In the genomic region with DNA sequence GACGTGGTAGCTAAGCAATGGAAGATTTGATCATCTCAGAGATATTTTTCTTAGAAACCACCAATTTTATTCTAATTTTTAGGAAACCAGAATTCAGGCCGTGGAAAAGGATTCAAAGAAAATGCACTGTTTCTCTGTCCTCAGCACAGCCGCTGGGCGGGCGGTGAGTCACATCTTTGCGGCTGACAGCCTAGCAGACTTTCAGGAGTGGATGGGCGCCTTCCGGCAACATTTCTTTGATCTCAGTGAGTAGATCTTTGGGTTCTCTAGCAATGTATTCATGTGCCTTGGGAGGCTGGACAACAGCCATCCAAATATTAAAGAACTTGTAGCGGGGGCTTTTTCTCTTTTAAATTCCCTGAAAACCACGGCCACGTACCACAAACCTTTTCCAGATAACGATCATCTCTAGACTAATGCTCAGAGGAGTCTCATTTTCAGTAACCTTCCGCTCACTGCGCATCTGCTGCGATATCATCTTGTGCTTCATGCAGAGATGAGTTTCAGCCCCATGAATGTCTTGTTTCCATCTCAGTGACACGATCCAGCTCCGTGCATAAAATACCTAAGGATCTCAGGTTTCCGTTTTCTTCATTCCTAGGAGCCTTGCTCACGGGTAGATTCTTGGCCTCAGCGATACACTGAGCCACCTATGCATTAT, we compare ENCODE assay signal across 15 mouse cellular contexts. TPM values are rescaled to one million over a fixed set of nuclear protein-coding genes. Genes with fewer than 3 reads are reported as not detected.
"Had no signal": no experiment of that assay in that cellular context is flagged by ENCODE, and none has a peak within 500 bp of the region (broad histone marks: within the 10 kb centered on the region; RNA-seq: fewer than 3 reads in every experiment).

No protein-coding gene starts in this region.

- ATAC-seq: liver, embryonic 12.5 days had no signal

- H3K9ac ChIP-seq: limb, embryonic 15.5 days; liver, embryonic 12.5 days; lung, embryonic 14.5 days; neural tube, embryonic 12.5 days had no signal

- H3K36me3 ChIP-seq: limb, embryonic 15.5 days had no signal

- DNase-seq: kidney, postnatal 10 days; left cerebral cortex, postnatal 4 days; lung, embryonic 14.5 days; lung, postnatal 10 days; lung, postnatal 4 days; midbrain, embryonic 14.5 days; retina, postnatal 1 day; right cerebral cortex, postnatal 25 days; thymus, postnatal 4 days had no signal

- H3K9me3 ChIP-seq: limb, embryonic 15.5 days; liver, embryonic 12.5 days; midbrain, embryonic 10.5 days; neural tube, embryonic 12.5 days had no signal

- H3K27me3 ChIP-seq: limb, embryonic 15.5 days; liver, embryonic 12.5 days; neural tube, embryonic 12.5 days had no signal

- H3K4me3 ChIP-seq: limb, embryonic 15.5 days; liver, embryonic 12.5 days; midbrain, embryonic 10.5 days; neural tube, embryonic 12.5 days had no signal

- H3K4me1 ChIP-seq: limb, embryonic 15.5 days; liver, embryonic 12.5 days; neural tube, embryonic 12.5 days had no signal

- H3K27ac ChIP-seq: limb, embryonic 15.5 days; liver, embryonic 12.5 days; midbrain, embryonic 10.5 days; neural tube, embryonic 12.5 days; stomach, postnatal 0 days had no signal

- H3K4me2 ChIP-seq: limb, embryonic 15.5 days; liver, embryonic 12.5 days; lung, embryonic 14.5 days; neural tube, embryonic 12.5 days had no signal

RNA-seq across cellular contexts. Expression of a gene that starts 56.5 kb away (rescaled TPM):
- total RNA-seq: neutrophil, adult 5-6 weeks had no signal
